Mouse (Mus musculus) left cerebral cortex, postnatal 14 days (tissue): ENCODE results near the gene Stk38. TPM values are rescaled to one million over a fixed set of nuclear protein-coding genes. Genes with fewer than 3 reads are reported as not detected.

Experiments used
- DNase-seq, 2 experiments: peaks; one replicate each; pipeline ENCODE4 v3.0.0; 2021 to 2022; ENCODE audit warnings: low spot score in 2 of 2, mixed read lengths in 1 of 2
- intact Hi-C: fragments of 180-260 bp; cut with DNase I; formaldehyde crosslinking; loops from one replicate; pipeline ENCODE4 v1.15.1; 2025
- total RNA-seq, 2 experiments: library from RNA; stranded (reverse); gene quantifications; 2 replicates each; pipeline ENCODE4 v1.2.3; 2021

Gene Stk38
- total RNA-seq, 2 experiments from 2014 or later = 47.5 to 49.2 TPM

DNA sequence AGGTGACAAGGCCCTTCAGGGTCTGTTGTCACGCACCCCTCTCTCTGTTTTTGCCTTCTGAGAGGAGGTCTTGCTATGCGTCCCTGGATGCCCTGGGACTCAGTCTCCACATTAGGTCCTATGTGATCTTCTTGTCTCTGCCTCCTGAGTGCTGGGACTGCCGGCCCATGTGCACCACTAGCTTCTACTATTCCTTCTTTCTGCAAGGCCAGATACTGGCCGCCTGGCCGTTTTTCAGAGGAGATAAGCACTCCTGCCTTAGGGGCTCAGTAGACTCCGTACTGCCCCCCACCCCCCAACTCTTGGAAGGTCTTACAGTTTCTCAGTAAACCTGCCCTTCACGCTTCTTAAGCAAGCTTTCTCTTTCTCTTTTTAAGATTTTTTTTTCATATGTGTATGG, 71.7 kb downstream of the Stk38 start:
- no peak for DNase-seq
- intact Hi-C loops = no loop called here

DNA sequence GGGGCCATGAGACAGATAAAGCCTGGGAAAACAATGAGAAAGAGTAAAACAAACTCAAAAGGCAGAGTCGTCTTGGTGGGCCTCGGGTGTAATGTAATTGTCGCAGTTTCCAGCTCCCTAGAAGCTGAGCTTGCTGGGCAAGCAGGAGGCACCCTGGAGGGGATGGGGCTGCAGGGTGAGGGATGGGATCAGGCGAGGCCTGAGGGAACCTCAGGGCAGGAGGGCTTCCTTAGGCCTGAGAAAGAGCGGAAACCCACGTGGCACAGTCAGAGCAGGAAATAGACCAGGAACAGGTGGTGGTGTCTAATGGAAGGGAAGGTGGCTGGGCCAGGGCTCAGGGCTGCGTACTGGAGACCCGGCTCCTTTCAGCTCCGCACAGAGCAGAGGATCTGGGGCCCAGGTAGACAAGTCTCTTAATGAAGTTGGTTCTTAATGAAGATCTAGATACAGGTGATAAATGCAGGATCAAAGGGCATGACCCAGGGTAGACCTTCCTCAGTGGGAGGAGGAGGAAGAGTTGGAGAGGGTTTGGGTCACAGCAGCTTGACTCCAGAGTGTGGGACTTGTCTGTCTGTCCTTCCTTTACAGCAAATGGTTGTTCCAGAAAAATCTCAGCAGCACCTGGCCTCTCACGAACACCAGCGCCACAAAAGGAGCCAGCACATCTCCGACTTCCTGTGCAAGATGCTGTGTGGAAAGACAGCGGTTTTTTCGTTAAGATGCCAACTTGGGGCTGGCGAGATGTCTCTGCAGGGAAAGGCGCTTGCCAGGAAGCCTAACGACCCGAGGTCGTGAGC, 73.5 kb downstream of the Stk38 start:
- intact Hi-C loops = no loop called here
- DNase-seq = no peak

DNA sequence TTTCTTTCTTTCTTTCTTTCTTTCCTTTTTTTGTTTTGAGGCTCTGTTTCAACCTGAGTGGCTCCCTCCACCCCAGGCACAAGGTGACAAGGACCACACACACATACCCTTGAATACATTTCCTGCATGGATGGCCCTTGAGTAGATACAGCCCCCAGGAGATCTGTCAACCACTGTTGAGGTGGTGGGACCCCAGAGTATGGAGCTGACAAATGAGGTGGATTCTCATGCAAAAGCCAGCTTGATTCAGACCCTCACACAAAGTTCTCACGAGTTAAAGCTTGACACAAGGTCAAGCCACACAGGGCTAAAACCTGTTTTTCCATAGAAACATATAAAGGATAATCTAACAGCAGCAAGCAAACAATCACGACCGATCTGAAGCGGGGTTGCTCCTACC, 75.5 kb downstream of the Stk38 start:
- intact Hi-C loops = no loop called here
- DNase-seq = no peak

DNA sequence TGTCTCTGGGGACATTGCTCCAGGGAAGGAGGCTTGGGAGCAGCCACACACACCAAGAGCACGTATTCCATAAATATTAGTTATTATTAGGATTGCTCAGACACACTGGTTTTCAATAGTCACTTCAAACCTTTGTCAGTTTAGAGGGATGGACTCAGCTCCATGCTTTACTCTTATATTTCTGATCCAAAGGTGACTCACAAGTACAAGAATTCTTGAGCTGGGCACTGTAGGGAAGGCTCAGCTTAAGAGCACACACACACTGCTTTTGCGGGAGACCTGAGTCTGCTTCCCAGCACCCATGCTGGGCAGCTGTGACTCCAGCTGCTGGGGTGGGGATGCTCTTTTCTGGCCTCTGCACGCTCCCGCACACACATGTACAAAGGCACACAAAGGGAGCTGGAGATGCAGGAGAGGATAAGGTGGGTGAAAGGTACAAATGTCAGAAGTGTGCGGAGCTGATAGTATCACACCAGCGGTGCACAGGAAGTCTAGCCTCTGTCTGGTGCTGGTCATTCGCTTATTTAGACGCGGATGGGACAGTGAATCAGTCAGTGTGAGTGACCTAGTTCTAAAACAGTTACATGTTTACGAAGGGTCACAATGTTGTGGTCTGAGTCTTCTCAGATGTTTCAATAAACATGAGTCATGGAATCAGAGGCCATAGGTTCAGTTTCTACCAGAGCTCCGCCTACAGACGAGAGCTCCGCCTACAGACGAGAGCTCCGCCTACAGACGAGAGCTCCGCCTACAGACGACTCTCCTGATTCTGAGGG, 76.2 kb downstream of the Stk38 start:
- intact Hi-C loops = no loop called here
- DNase-seq = no peak

DNA sequence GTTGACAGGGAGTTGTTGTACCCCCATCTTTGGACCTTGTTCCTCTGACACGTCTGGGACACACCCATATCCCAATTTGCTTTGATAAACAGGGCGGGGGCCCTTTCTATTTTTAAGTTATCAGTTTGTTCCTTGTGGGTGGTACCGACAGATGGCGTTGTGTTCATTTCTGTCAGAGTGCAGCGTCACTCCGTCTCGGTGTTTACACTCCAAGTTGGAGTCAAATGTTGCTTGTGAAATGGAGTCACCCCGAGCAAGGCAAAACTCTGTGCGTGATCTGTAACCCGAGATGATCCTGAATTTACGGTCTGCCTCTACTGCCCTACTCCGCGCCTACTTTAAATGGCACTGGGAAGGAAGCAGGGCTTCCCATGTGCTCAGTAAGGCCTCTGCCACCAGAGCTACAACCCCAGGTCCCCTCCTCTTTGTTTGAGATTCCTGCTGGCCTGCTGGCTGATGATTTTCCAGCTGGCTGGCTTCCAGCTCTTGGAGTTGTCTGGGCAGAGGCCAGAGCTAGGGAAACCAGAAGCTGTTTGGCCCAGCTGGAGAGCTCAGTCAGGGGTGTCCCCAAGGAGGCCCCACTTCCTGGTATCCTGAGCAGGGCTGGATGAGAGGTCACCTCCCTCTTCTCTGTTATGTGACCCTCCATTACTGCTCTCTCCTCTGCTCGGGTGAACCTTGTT, 77.3 kb downstream of the Stk38 start:
- peak; percentile 64 to 71 for DNase-seq
- intact Hi-C loops = no loop called here

DNA sequence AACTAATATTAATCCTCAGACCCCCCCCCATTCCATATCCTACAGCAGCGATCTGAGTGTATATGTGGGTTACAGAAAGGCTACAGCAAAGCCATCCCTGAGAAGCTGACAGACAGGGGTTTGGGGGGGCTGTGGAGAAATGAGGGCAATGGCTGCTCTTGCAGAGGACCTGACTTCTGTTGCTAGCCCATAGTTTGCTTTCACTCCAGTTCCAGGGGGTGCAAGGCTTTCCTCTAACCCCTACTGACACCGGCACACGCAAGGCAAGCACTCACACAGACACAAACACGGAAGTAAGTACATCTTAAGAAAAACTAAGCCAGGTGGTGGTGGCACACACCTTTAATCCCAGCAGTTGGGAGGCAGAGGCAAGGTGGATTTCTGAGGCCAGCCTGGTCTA, 78.4 kb downstream of the Stk38 start:
- intact Hi-C loops = loop anchor here (5.0 kb wide), 2 partner anchors 47 to 167 kb away; no protein-coding TSS in a partner anchor
- DNase-seq = no peak

DNA sequence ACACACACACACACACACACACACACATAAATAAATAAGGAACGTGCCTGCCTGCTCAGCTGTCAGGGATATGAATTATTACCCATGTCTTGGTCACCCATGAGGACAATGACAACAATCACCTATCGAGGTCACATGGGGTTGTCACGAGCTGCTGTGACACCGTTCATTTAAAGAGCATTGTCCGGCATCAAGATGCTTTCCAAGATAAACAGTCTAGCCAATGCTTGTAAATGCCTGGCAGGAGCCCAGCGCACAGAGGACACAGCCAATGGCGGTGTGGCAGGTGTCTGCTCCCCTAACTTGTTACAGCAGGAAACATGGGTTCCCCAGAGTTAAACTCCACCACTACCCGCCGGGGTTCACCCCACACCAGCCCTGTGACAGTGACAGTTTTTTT, 79.8 kb downstream of the Stk38 start:
- DNase-seq = no peak
- intact Hi-C loops = loop anchor here (5.0 kb wide), 2 partner anchors 46 to 166 kb away; no protein-coding TSS in a partner anchor

DNA sequence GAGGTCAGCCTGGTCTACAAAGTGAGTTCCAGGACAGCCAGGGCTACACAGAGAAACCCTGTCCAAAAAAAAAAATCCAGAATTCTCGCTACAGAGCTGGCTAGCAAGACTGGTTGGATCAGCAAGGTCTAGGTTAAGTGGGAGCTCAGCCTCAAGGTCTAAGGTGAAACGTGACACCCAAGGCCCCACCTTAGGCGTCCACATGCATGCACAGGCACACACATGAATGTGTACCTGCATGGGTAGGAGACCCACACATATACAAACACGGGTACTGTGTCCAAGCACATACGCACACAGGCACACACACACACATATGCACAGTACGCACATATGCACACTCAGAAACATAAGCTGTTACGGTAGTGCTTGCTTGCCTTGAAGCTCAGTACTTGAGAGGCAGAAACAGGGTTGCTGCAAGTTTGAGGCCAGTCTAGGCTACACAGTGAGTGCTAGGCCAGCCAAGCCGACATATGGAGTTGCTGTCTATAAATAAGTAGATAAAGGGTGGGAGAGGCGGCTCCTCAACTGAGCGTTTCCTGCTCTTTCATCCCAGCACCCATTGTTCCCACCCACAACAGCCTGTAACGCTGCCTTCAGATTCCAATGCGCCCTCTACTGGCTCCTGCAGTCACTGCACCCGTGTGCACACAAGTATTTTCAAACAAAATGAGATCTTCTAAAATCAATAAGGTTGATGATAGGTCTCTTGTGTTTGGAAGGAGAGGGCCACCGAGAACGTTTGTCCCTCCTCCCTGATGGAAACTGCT, 80.7 kb downstream of the Stk38 start:
- DNase-seq = peak; percentile 46 to 55
- intact Hi-C loops = loop anchor here (2.0 to 5.0 kb wide), 3 partner anchors 45 to 165 kb away; no protein-coding TSS in a partner anchor

DNA sequence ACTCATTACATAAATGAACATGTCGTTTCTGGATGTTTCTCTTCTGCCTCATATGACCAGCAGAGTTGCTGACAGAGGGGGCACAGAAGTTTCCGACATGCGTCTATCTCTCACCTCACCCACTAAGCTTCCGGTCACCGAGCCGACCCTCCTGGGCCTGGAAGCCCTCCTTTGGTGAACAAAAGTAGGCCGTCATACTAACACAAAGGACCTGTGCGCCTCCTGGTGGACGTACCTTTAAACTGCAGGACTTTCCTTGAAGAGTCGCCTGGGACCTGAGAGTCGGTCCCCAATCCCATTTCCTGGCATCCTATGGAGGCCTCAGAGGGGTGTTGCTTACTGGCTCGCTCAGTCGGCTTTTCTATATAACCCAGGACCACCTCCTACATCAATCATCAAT, 81.4 kb downstream of the Stk38 start:
- intact Hi-C loops = loop anchor here (2.0 to 5.0 kb wide), 3 partner anchors 44 to 164 kb away; no protein-coding TSS in a partner anchor
- peak; percentile 84 to 88 for DNase-seq

DNA sequence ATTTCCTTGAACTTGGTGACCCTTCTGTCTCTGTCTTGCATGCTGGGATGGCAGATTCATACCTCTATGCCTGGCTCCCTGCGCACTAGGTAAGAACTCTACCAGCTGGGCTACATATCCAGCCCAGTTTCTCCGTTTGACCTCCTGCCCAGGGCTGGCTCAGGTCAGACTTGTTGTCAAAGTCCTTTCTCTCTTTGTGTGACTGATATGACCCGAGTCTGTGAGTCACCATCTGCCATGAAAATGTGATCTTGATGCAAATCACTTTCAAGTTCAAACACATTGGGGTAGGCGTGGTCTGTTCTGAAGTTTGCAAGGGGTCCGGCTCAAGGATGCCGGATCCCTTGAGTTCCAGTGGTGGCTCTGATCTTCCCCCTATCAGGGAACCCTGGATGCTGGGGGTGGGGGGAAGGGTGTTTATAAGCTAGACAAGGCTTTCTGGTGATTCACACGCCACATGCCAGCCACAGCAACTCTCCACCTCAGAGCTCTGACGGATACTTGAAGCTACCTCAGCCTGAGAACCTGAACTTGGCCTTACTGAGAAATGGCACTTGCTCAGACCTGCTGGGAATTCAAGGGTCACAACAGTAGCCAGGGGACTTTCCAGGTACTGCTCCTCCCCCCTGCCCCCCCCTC, 82.7 kb downstream of the Stk38 start:
- DNase-seq = no peak
- intact Hi-C loops = loop anchor here (5.0 kb wide), 2 partner anchors 43 to 163 kb away; no protein-coding TSS in a partner anchor

DNA sequence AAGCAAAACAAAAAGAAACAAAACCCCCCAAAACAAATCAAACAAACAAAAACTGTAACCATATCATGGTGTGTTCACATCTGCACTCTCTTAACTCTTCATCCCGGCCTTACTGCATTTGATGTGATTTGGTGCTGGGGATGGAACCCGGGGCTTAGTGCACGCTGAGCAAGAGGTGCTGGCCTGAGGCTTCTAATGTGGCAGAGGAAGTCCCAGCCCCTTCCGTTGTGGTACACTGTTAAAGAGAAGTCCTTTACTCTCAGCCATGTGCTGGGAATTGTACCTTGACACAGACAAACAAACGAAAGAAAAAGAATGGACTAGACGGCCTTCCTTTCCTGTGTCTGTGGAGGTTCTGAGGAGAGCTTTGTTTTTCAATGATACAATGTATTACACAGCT, 85.7 kb downstream of the Stk38 start:
- intact Hi-C loops = no loop called here

DNA sequence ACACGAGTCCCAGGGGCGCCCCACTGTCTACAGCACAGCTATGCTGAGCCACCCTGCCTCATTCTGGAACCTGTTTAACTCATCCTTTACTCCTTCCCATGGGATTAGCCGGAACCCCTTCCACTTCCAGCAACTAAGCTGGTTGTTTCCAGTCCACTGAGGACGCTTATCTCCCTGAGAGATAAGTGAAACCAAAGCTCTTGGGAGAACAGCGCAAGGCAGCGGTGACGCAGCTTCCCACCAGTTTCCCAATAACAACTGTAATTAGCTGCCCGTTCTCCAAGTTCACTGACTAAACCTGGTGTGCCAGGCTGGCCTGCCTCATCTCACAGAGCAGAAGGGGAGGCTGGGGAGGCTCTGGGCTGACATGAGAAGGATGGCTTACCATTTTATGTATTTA, 86.7 kb downstream of the Stk38 start:
- intact Hi-C loops = no loop called here
- DNase-seq = no peak

More for the DNA sequence above, 85.7 kb downstream of the Stk38 start:
- DNase-seq = no peak

Other genes starting within 250 kb of the Stk38 start
- 1 to 10 TPM; 1.0 to 1.6 TPM for gene Mapk13, start 238.7 kb downstream of the Stk38 start, total RNA-seq
- 10 to 100 TPM; 43.4 to 49.6 TPM for gene Brpf3, start 206.9 kb downstream of the Stk38 start, total RNA-seq
- under 1 TPM; 0.44 to 0.49 TPM for gene Pnpla1, start 149.6 kb downstream of the Stk38 start, total RNA-seq
- gene 4930539E08Rik, start 92.7 kb downstream of the Stk38 start, total RNA-seq = 10 to 100 TPM in 1 of 2 experiments, 1 to 10 TPM in 1; 8.3 to 12.4 TPM
- not detected for gene Pxt1, start 64.2 kb downstream of the Stk38 start, total RNA-seq
- 10 to 100 TPM; 81.0 to 85.9 TPM for gene Kctd20, start 56.0 kb downstream of the Stk38 start, total RNA-seq
- gene Srsf3, start 24.6 kb upstream of the Stk38 start, total RNA-seq = 100 to 1,000 TPM; 125 to 127 TPM
- gene Cdkn1a, start 83.0 kb upstream of the Stk38 start, total RNA-seq = 10 to 100 TPM; 25.7 to 35.7 TPM
- not detected for gene Rab44, start 106.2 kb upstream of the Stk38 start, total RNA-seq
- 10 to 100 TPM; 82.0 to 86.5 TPM for gene Cpne5, start 230.2 kb upstream of the Stk38 start, total RNA-seq